Mouse (Mus musculus) left cerebral cortex, postnatal 10 days (tissue): Measurements from ENCODE around the gene Myo9b. TPM values are rescaled to one million over a fixed set of nuclear protein-coding genes. Genes with fewer than 3 reads are reported as not detected.

Source experiments
- DNase-seq, 2 experiments: peaks; one replicate each; pipeline ENCODE4 v3.0.0; 2021 to 2022; ENCODE audit warnings: low spot score in 2 of 2, mixed read lengths in 1 of 2; ENCODE audit errors: extremely low spot score in 1 of 2
- intact Hi-C: fragments of 180-260 bp; cut with DNase I; formaldehyde crosslinking; loops from one replicate; pipeline ENCODE4 v1.15.1; 2025
- total RNA-seq, 2 experiments: library from RNA; stranded (reverse); gene quantifications; 2 replicates each; pipeline ENCODE4 v1.2.3; 2021

The Myo9b gene
- total RNA-seq, 2 experiments from 2014 or later = 30.5 to 30.6 TPM

GRCm38 (mm10) chr8:71401454-71401853 is 128.9 kb downstream of the Myo9b start:
- DNase-seq = no peak

GRCm38 (mm10) chr8:71402446-71402964 is 130.0 kb downstream of the Myo9b start:
- DNase-seq = peak in 1 of 2 experiments; percentile 21
- intact Hi-C loops = no loop called here

More at GRCm38 (mm10) chr8:71401454-71401853, 128.9 kb downstream of the Myo9b start:
- intact Hi-C loops = no loop called here

GRCm38 (mm10) chr8:71403107-71403885 is 130.8 kb downstream of the Myo9b start:
- intact Hi-C loops = no loop called here
- DNase-seq = no peak

- peak in 1 of 2 experiments; percentile 22 for DNase-seq
- intact Hi-C loops = no loop called here
Measured at GRCm38 (mm10) chr8:71404011-71404410, 131.5 kb downstream of the Myo9b start.

- peak in 1 of 2 experiments; percentile 21 for DNase-seq
- intact Hi-C loops = no loop called here
Measured at GRCm38 (mm10) chr8:71404951-71405351, 132.4 kb downstream of the Myo9b start.

DNA sequence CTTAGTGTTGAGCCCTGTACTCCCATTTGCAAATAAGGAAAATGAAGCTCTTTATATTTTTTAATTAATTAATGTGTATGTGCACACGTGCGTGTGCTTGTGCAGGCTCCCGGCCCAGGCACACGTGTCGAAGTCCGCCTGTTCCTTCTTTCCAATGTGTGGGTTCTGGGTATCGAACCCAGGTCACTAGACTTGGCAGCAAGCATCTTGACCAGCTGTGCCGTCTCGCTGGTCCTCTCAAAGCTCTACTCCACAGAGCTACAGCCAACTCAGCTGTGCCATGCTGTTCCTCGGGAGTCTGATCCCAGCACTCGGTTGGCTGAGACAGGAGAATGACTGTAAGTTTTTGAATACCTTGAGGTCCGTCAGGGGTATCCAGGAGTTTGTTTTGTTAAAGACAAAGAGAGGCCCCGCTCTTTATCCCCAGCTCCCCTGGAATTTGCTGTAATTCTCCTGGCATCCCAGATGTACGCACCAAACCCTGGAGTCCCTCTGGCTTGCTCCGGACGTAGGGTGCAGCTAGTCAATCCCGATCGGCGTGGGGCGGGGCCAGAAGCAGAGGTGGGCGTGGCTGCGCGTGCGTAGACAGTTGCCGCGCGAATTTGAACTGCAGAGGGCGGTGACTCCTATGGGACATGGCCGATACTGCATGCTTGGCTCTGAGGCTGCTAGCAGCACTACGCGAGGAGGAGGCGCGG is 133.0 kb downstream of the Myo9b start, which contains the start of gene Ankle1:
Gene Ankle1 (plus strand): TSS at position 610 of the 698 bp plus-strand sequence.
- intact Hi-C loops = no loop called here
- peak; percentile 89 to 94 for DNase-seq

- peak in 1 of 2 experiments; percentile 82 for DNase-seq
- intact Hi-C loops = no loop called here
Measured at GRCm38 (mm10) chr8:71406099-71407015, 133.8 kb downstream of the Myo9b start.

DNA sequence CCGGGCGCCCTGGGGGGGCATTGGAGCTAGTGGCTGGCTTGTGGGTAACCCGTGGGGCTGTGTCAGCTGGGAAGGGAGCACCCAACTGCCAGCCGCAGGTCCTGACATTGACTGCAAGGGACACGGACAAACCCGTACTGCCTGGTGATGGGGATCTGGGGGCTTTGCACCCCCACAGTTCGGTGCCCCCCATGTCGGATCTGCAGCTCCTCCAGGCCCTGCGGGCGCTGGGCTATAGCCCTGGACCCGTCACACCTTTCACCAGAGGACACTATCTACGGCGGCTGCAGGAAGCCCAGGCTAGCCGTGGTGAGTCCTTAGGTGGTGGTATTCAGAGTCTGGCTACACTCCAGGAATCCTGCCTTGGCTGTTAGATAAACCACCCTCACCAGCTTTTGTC is 134.9 kb downstream of the Myo9b start:
- peak in 1 of 2 experiments; percentile 25 for DNase-seq
- intact Hi-C loops = no loop called here

DNA sequence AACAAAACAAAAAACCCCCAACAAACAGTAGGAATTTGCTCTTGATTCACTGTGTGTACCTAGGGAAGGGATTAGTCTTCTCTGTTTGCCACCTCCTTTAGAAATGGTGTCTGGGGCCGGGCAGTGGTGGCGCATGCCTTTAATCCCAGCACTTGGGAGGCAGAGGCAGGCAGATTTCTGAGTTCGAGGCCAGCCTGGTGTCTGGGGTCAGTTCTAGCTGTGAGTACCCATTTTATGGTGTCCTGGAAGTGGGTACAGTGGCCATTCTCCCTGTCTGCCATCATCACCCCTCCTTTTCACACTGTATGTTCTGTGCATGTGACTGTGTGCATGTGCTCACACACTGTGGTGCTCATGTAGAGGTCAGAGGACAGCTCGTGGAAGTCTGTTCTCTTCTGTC is 135.7 kb downstream of the Myo9b start:
- DNase-seq = no peak
- intact Hi-C loops = no loop called here

Other genes with a start within 250 kb of the Myo9b start
- gene Haus8, start 220 bp downstream of the Myo9b start, total RNA-seq = 10 to 100 TPM; 14.5 to 19.6 TPM
- gene Use1, start 94.1 kb downstream of the Myo9b start, total RNA-seq = 100 to 1,000 TPM in 1 of 2 experiments, 10 to 100 TPM in 1; 97.6 to 103 TPM
- 10 to 100 TPM; 17.1 to 21.3 TPM for gene Ocel1, start 98.6 kb downstream of the Myo9b start, total RNA-seq
- gene Nr2f6, start 109.2 kb downstream of the Myo9b start, total RNA-seq = 10 to 100 TPM; 21.9 to 26.2 TPM
- 1 to 10 TPM; 5.0 to 5.9 TPM for gene Ushbp1, start 123.1 kb downstream of the Myo9b start, total RNA-seq
- gene Babam1, start 124.1 kb downstream of the Myo9b start, total RNA-seq = 10 to 100 TPM; 73.4 to 86.2 TPM
- gene Ankle1, start 133.3 kb downstream of the Myo9b start, total RNA-seq = 1 to 10 TPM in 1 of 2 experiments, under 1 TPM in 1; 0.79 to 1.2 TPM
- gene Abhd8, start 190.9 kb downstream of the Myo9b start, total RNA-seq = 100 to 1,000 TPM; 171 to 183 TPM
- gene Mrpl34, start 192.2 kb downstream of the Myo9b start, total RNA-seq = 10 to 100 TPM; 67.1 to 72.5 TPM
- 100 to 1,000 TPM; 120 to 127 TPM for gene Dda1, start 196.5 kb downstream of the Myo9b start, total RNA-seq
- gene Ano8, start 213.2 kb downstream of the Myo9b start, total RNA-seq = 10 to 100 TPM; 67.7 to 71.5 TPM
- gene Gtpbp3, start 215.4 kb downstream of the Myo9b start, total RNA-seq = 10 to 100 TPM; 29.0 to 29.2 TPM
- gene Plvap, start 239.0 kb downstream of the Myo9b start, total RNA-seq = 1 to 10 TPM; 5.6 to 7.3 TPM